Mouse (Mus musculus) kidney, embryonic 14.5 days (tissue): Measurements from ENCODE around the gene Wdr83. TPM values are rescaled to one million over a fixed set of nuclear protein-coding genes. Genes with fewer than 3 reads are reported as not detected.
"Not testable (repeated sequence)": the region's sequence is repeated elsewhere in the genome, so short reads cannot be mapped to it uniquely, and the experiment has no call there.

ENCODE experiments used
- ATAC-seq: fragments of 200-750 bp; cut with Nextera tagmentation; 2 replicates; pipeline ENCODE4 v1.8.0; 2017; ENCODE audit warnings: moderate number of reproducible peaks, mild to moderate bottlenecking, moderate TSS enrichment, moderate library complexity; ENCODE audit not compliant: low FRiP score, low TSS enrichment
- H3K27ac ChIP-seq: fragments of 300-500 bp; sonication (generic); 2 replicates; pipeline ENCODE4 v1.5.1; 2014; ENCODE audit warnings: low read depth, mild to moderate bottlenecking, low read length, moderate library complexity, mixed read lengths
- H3K27me3 ChIP-seq: fragments of 300-500 bp; sonication (generic); 2 replicates; pipeline ENCODE4 v1.6.1; 2014; ENCODE audit warnings: mild to moderate bottlenecking, low read length; ENCODE audit not compliant: control insufficient read depth, insufficient read depth
- H3K36me3 ChIP-seq: fragments of 300-500 bp; sonication (generic); 2 replicates; pipeline ENCODE4 v1.6.1; 2014; ENCODE audit warnings: low read length, mixed read lengths; ENCODE audit not compliant: control insufficient read depth, insufficient read depth
- H3K4me1 ChIP-seq: fragments of 300-500 bp; sonication (generic); 2 replicates; pipeline ENCODE4 v1.6.1; 2014; ENCODE audit warnings: low read length, mixed read lengths; ENCODE audit not compliant: control insufficient read depth, insufficient read depth
- H3K4me2 ChIP-seq: fragments of 300-500 bp; sonication (generic); replicated peaks from 2 replicates; pipeline ENCODE4 v1.6.1; 2014; ENCODE audit warnings: low read depth, mild to moderate bottlenecking, low read length
- H3K4me3 ChIP-seq: fragments of 300-500 bp; sonication (generic); 2 replicates; pipeline ENCODE4 v1.5.1; 2014; ENCODE audit warnings: mild to moderate bottlenecking, low read length
- H3K9ac ChIP-seq: fragments of 300-500 bp; sonication (generic); 2 replicates; pipeline ENCODE4 v1.6.1; 2014; ENCODE audit warnings: low read depth, mild to moderate bottlenecking, low read length, moderate library complexity
- H3K9me3 ChIP-seq: fragments of 300-500 bp; sonication (generic); 2 replicates; pipeline ENCODE4 v1.6.1; 2016; ENCODE audit warnings: low read length; ENCODE audit not compliant: control insufficient read depth
- WGBS: fragments of 180-500 bp; shearing (Covaris S2); extraction: QIAGEN DNeasy Blood & Tissue Kit; methylation state at CpG from one replicate; pipeline ENCODE4 v1.1.7; 2014; 5-methylcytosine and 5-hydroxymethylcytosine counted together
- polyA plus RNA-seq: library from polyadenylated mRNA; unstranded; fragments of >200 nt; fragmentation: Nextera tagmentation; extraction: Ambion mirVana; gene quantifications from 2 replicates; pipeline ENCODE4 v1.2.1, GENCODE M21; 2014

Wdr83 gene
- polyA plus RNA-seq, 1 experiment from 2014 or later: 44.9 TPM

- H3K9me3 ChIP-seq: no peaks in the 10 kb centered on the region
- H3K9ac ChIP-seq: peak within 1 kb of the TSS; percentile 67
- no peaks in the 10 kb centered on the region for H3K27me3 ChIP-seq
- peaks cover 11% of the 10 kb centered on the region; the same call in 1 of the 2 replicates for H3K4me1 ChIP-seq
- peak; percentile 89 for ATAC-seq
- peaks cover 27% of the 10 kb centered on the region for H3K36me3 ChIP-seq
- WGBS: under 1% methylated on average over 30 of the region's 30 CpGs
- peak within 1 kb of the TSS; percentile 64 for H3K4me3 ChIP-seq
- H3K27ac ChIP-seq: no peak within 1 kb of the TSS
- peak within 1 kb of the TSS; percentile 81 for H3K4me2 ChIP-seq
Measured at GRCm38 (mm10) chr8:85083108-85083813, 2.2 kb upstream of the Wdr83 start, which contains the start of gene Man2b1. TSS of gene Man2b1 (plus strand) at chr8:85083270.

- H3K4me2 ChIP-seq, H3K4me3 ChIP-seq, H3K27me3 ChIP-seq, H3K9ac ChIP-seq, ATAC-seq, H3K9me3 ChIP-seq, H3K27ac ChIP-seq: not testable (repeated sequence)
- WGBS: 87% methylated on average over 4 of the region's 4 CpGs
- peaks cover 26% of the 10 kb centered on the region for H3K36me3 ChIP-seq
- H3K4me1 ChIP-seq: peaks cover 11% of the 10 kb centered on the region; the same call in 1 of the 2 replicates
Measured at GRCm38 (mm10) chr8:85082169-85082568, 1.1 kb upstream of the Wdr83 start.

GRCm38 (mm10) chr8:85080532-85081215 is 432 bp downstream of the Wdr83 start, which contains the start of gene Wdr83os:
TSS of gene Wdr83os (plus strand) at chr8:85080740.
- WGBS: under 1% methylated on average over 30 of the region's 30 CpGs
- peaks cover 11% of the 10 kb centered on the region; the same call in 1 of the 2 replicates for H3K4me1 ChIP-seq
- H3K27me3 ChIP-seq: no peaks in the 10 kb centered on the region
- H3K4me3 ChIP-seq: peak within 1 kb of the TSS; percentile 95
- peaks cover 28% of the 10 kb centered on the region for H3K36me3 ChIP-seq
- no peaks in the 10 kb centered on the region for H3K9me3 ChIP-seq
- peak; percentile 0; the same call in 1 of the 2 replicates for ATAC-seq
- peak within 1 kb of the TSS; percentile 88 for H3K9ac ChIP-seq
- peak within 1 kb of the TSS; percentile 88 for H3K4me2 ChIP-seq
- peak within 1 kb of the TSS; percentile 79 for H3K27ac ChIP-seq

- peaks cover 28% of the 10 kb centered on the region for H3K36me3 ChIP-seq
- peak overlapping the region; percentile 88 for H3K9ac ChIP-seq
- H3K4me2 ChIP-seq: peak overlapping the region; percentile 88
- peak overlapping the region; percentile 95 for H3K4me3 ChIP-seq
- ATAC-seq: no peak
- no peaks in the 10 kb centered on the region for H3K9me3 ChIP-seq
- peak overlapping the region; percentile 79; the same call in 1 of the 2 replicates for H3K27ac ChIP-seq
- WGBS: under 1% methylated on average over 25 of the region's 25 CpGs
- no peaks in the 10 kb centered on the region for H3K27me3 ChIP-seq
- H3K4me1 ChIP-seq: peaks cover 11% of the 10 kb centered on the region; the same call in 1 of the 2 replicates
Measured at GRCm38 (mm10) chr8:85080214-85080531, 933 bp downstream of the Wdr83 start.

GRCm38 (mm10) chr8:85076993-85077392 is 4.1 kb downstream of the Wdr83 start:
- H3K27me3 ChIP-seq: no peaks in the 10 kb centered on the region
- ATAC-seq: no peak; the same call in 1 of the 2 replicates
- peaks cover 9% of the 10 kb centered on the region for H3K4me1 ChIP-seq
- WGBS: 2% methylated on average over 2 of the region's 2 CpGs
- no peak overlapping the region for H3K4me3 ChIP-seq
- no peaks in the 10 kb centered on the region for H3K9me3 ChIP-seq
- no peak overlapping the region for H3K4me2 ChIP-seq
- H3K9ac ChIP-seq: no peak overlapping the region
- H3K36me3 ChIP-seq: peaks cover 45% of the 10 kb centered on the region
- H3K27ac ChIP-seq: no peak overlapping the region

- no peak for ATAC-seq
- Histone ChIP-seq H3K4me2 (no peak overlapping the region), H3K27ac (no peak overlapping the region), H3K27me3 (no peaks in the 10 kb centered on the region), H3K4me3 (no peak overlapping the region), H3K36me3 (peaks cover 45% of the 10 kb centered on the region), H3K9ac (no peak overlapping the region), H3K9me3 (no peaks in the 10 kb centered on the region), H3K4me1 (peaks cover 4% of the 10 kb centered on the region)
- 83% methylated on average over 9 of the region's 9 CpGs for WGBS
Measured at GRCm38 (mm10) chr8:85076001-85076400, 5.1 kb downstream of the Wdr83 start.

GRCm38 (mm10) chr8:85074617-85075016 is 6.5 kb downstream of the Wdr83 start:
- peaks cover 2% of the 10 kb centered on the region for H3K4me1 ChIP-seq
- H3K27me3 ChIP-seq: no peaks in the 10 kb centered on the region
- no peak overlapping the region for H3K4me2 ChIP-seq
- WGBS: 90% methylated on average over 10 of the region's 10 CpGs
- H3K4me3 ChIP-seq: no peak overlapping the region
- no peak overlapping the region for H3K27ac ChIP-seq
- no peaks in the 10 kb centered on the region for H3K9me3 ChIP-seq
- H3K36me3 ChIP-seq: peaks cover 45% of the 10 kb centered on the region
- no peak for ATAC-seq
- H3K9ac ChIP-seq: no peak overlapping the region

GRCm38 (mm10) chr8:85074167-85074566 is 6.9 kb downstream of the Wdr83 start:
- ATAC-seq: no peak
- Histone ChIP-seq H3K27me3 (no peaks in the 10 kb centered on the region), H3K9me3 (no peaks in the 10 kb centered on the region), H3K36me3 (peaks cover 45% of the 10 kb centered on the region), H3K4me2 (no peak overlapping the region), H3K27ac (no peak overlapping the region), H3K4me3 (no peak overlapping the region), H3K9ac (no peak overlapping the region), H3K4me1 (no peaks in the 10 kb centered on the region; the same call in none of the 2 replicates)
- 78% methylated on average over 10 of the region's 10 CpGs for WGBS
